Mouse (Mus musculus): ENCODE measurements around the gene Camta1. TPM values are rescaled to one million over a fixed set of nuclear protein-coding genes. Genes with fewer than 3 reads are reported as not detected.

Gene Camta1
- total RNA-seq, 1 experiment, result 9.3 TPM

GRCm38 (mm10) chr4:151756400-151756799, 105.3 kb downstream of the Camta1 start:
- H3K9me3 ChIP-seq (ENCODE audit: control insufficient read depth, insufficient read depth, low read depth, low read length), result no peaks in the 10 kb centered on the region
- no peak for TF ChIP-seq CHD2 (IDR thresholded peaks at IDR 0.05; ENCODE audit: low read depth, low read length)
- TF ChIP-seq ZNF384 (IDR thresholded peaks at IDR 0.05; ENCODE audit: low read depth, low read length), result no peak
- TF ChIP-seq MAFK (IDR thresholded peaks at IDR 0.05; ENCODE audit: insufficient read depth, low read depth, low read length), result no peak
- TF ChIP-seq ZC3H11A (IDR thresholded peaks at IDR 0.05; ENCODE audit: borderline replicate concordance, low read depth, low read length), result no peak
- no peak for TF ChIP-seq HCFC1 (IDR thresholded peaks at IDR 0.05; ENCODE audit: borderline replicate concordance, insufficient read depth, low read length)
- H3K9ac ChIP-seq (ENCODE audit: insufficient read depth, low read depth, low read length, poor library complexity, severe bottlenecking), result no peak overlapping the region
- H3K4me3 ChIP-seq (ENCODE audit: insufficient read depth in 1 of 2, low read depth in 1 of 2, low read length in 2 of 2, poor library complexity in 1 of 2, severe bottlenecking in 1 of 2), result no peak overlapping the region
- in situ Hi-C loops (cut with MboI; ENCODE audit: low sequenced_read_pairs in 2 of 2, unreplicated experiment in 2 of 2), result no loop called here
- H3K4me1 ChIP-seq (ENCODE audit: control insufficient read depth in 2 of 2, insufficient read depth in 2 of 2, low read length in 2 of 2, poor library complexity in 1 of 2), result 0 out of 4 replicates have a peak, but pooled peaks cover 0 to 5% of the 10 kb centered on the region in 2 experiments
- no peaks in the 10 kb centered on the region for H3K36me3 ChIP-seq (ENCODE audit: control insufficient read depth, insufficient read depth, low read length, poor library complexity, severe bottlenecking)
- no peak overlapping the region for H3K27ac ChIP-seq (ENCODE audit: insufficient read depth, low read depth, low read length, poor library complexity, severe bottlenecking)
- DNase-seq (ENCODE audit: low read depth, low spot score), result no peak

GRCm38 (mm10) chr4:151753231-151753630, 108.4 kb downstream of the Camta1 start:
- 0 out of 4 replicates have a peak, but pooled peaks cover 0 to 5% of the 10 kb centered on the region in 2 experiments for H3K4me1 ChIP-seq (ENCODE audit: control insufficient read depth in 2 of 2, insufficient read depth in 2 of 2, low read length in 2 of 2, poor library complexity in 1 of 2)
- in situ Hi-C loops (cut with MboI; ENCODE audit: low sequenced_read_pairs in 2 of 2, unreplicated experiment in 2 of 2), result no loop called here
- no peaks in the 10 kb centered on the region for H3K36me3 ChIP-seq (ENCODE audit: control insufficient read depth, insufficient read depth, low read length, poor library complexity, severe bottlenecking)
- TF ChIP-seq CHD2 (IDR thresholded peaks at IDR 0.05; ENCODE audit: low read depth, low read length) (no peak), MAFK (IDR thresholded peaks at IDR 0.05; ENCODE audit: insufficient read depth, low read depth, low read length) (no peak), ZC3H11A (IDR thresholded peaks at IDR 0.05; ENCODE audit: borderline replicate concordance, low read depth, low read length) (no peak), ZNF384 (IDR thresholded peaks at IDR 0.05; ENCODE audit: low read depth, low read length) (no peak), HCFC1 (IDR thresholded peaks at IDR 0.05; ENCODE audit: borderline replicate concordance, insufficient read depth, low read length) (no peak)
- H3K4me3 ChIP-seq (ENCODE audit: insufficient read depth in 1 of 2, low read depth in 1 of 2, low read length in 2 of 2, poor library complexity in 1 of 2, severe bottlenecking in 1 of 2), result no peak overlapping the region
- no peak overlapping the region for H3K27ac ChIP-seq (ENCODE audit: insufficient read depth, low read depth, low read length, poor library complexity, severe bottlenecking)
- no peak overlapping the region for H3K9ac ChIP-seq (ENCODE audit: insufficient read depth, low read depth, low read length, poor library complexity, severe bottlenecking)
- no peaks in the 10 kb centered on the region for H3K9me3 ChIP-seq (ENCODE audit: control insufficient read depth, insufficient read depth, low read depth, low read length)
- DNase-seq (ENCODE audit: low read depth, low spot score), result no peak

DNA sequence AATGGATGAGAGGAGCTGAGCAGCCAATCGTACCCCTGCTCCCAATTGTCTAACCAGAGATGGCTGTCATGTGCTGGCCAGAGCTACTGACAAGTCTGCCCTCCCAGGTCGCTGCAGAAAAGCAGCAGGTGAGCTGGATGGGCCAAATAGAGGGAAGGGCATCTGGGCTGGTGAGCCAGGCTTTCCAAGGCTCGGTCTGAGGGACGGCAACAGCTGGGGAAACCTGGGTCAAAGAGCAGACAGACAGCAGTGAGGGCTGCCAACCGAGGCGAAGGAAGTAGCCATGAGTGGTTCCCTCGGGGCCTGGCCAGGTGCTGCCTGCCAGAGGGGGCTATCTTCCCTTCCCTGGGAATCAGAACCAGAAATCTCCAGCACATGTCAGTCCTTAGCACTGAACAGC, 109.1 kb downstream of the Camta1 start:
- TF ChIP-seq HCFC1 (IDR thresholded peaks at IDR 0.05; ENCODE audit: borderline replicate concordance, insufficient read depth, low read length) (no peak), ZNF384 (IDR thresholded peaks at IDR 0.05; ENCODE audit: low read depth, low read length) (no peak)
- Histone ChIP-seq H3K9me3 (ENCODE audit: control insufficient read depth, insufficient read depth, low read depth, low read length) (no peaks in the 10 kb centered on the region), H3K27ac (ENCODE audit: insufficient read depth, low read depth, low read length, poor library complexity, severe bottlenecking) (no peak overlapping the region; the same call in 1 of the 2 replicates), H3K4me3 (ENCODE audit: insufficient read depth in 1 of 2, low read depth in 1 of 2, low read length in 2 of 2, poor library complexity in 1 of 2, severe bottlenecking in 1 of 2) (no peak overlapping the region), H3K4me1 (ENCODE audit: control insufficient read depth in 2 of 2, insufficient read depth in 2 of 2, low read length in 2 of 2, poor library complexity in 1 of 2) (0 out of 4 replicates have a peak, but pooled peaks cover 0 to 5% of the 10 kb centered on the region in 2 experiments), H3K36me3 (ENCODE audit: control insufficient read depth, insufficient read depth, low read length, poor library complexity, severe bottlenecking) (no peaks in the 10 kb centered on the region), H3K9ac (ENCODE audit: insufficient read depth, low read depth, low read length, poor library complexity, severe bottlenecking) (no peak overlapping the region)
- in situ Hi-C loops (cut with MboI; ENCODE audit: low sequenced_read_pairs in 2 of 2, unreplicated experiment in 2 of 2), result no loop called here
- no peak for DNase-seq (ENCODE audit: low read depth, low spot score)

DNA sequence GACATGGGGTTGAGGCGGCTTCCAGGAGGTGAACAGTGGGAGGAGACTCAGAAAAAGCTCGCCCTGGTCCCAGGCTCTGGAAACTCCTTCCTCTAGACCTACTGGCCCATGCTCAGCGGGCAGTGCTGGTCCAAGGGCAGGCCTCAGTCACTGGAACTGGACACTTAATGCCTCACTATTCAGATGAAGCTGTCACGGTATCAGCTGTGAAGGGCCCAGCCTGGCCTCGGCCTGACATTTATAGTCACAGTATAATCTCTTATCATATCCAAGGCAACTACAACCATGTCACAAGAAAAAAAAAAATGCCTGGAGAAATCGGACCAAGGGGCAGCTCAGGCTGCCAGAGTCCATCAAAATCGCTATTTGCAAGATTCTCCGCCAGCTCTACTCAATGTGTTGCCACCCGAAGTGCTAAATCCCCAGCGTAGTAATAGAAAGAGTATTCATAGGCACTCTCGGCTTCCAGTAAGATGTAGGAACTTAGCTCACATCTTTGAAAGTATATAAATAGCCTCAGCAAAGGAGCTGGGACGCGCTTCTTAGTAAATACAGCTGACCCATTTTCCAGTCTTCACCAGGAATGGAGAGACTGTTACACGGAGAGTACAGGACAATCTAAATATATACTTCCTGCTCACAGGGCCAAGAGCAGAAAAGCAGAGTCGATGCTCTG, 110.3 kb downstream of the Camta1 start:
- H3K27ac ChIP-seq (ENCODE audit: insufficient read depth, low read depth, low read length, poor library complexity, severe bottlenecking), result no peak overlapping the region
- DNase-seq (ENCODE audit: low read depth, low spot score), result no peak
- in situ Hi-C loops (cut with MboI; ENCODE audit: low sequenced_read_pairs in 2 of 2, unreplicated experiment in 2 of 2), result no loop called here
- no peaks in the 10 kb centered on the region for H3K36me3 ChIP-seq (ENCODE audit: control insufficient read depth, insufficient read depth, low read length, poor library complexity, severe bottlenecking)
- no peak for TF ChIP-seq CHD2 (IDR thresholded peaks at IDR 0.05; ENCODE audit: low read depth, low read length)
- TF ChIP-seq ZC3H11A (IDR thresholded peaks at IDR 0.05; ENCODE audit: borderline replicate concordance, low read depth, low read length), result no peak
- no peak for TF ChIP-seq ZNF384 (IDR thresholded peaks at IDR 0.05; ENCODE audit: low read depth, low read length)
- TF ChIP-seq MAFK (IDR thresholded peaks at IDR 0.05; ENCODE audit: insufficient read depth, low read depth, low read length), result no peak
- TF ChIP-seq HCFC1 (IDR thresholded peaks at IDR 0.05; ENCODE audit: borderline replicate concordance, insufficient read depth, low read length), result no peak
- H3K9ac ChIP-seq (ENCODE audit: insufficient read depth, low read depth, low read length, poor library complexity, severe bottlenecking), result no peak overlapping the region
- H3K4me1 ChIP-seq (ENCODE audit: control insufficient read depth in 2 of 2, insufficient read depth in 2 of 2, low read length in 2 of 2, poor library complexity in 1 of 2), result 0 out of 4 replicates have a peak, but pooled peaks cover 0 to 2% of the 10 kb centered on the region in 2 experiments
- no peak overlapping the region for H3K4me3 ChIP-seq (ENCODE audit: insufficient read depth in 1 of 2, low read depth in 1 of 2, low read length in 2 of 2, poor library complexity in 1 of 2, severe bottlenecking in 1 of 2)
- no peaks in the 10 kb centered on the region for H3K9me3 ChIP-seq (ENCODE audit: control insufficient read depth, insufficient read depth, low read depth, low read length)

Data from ES-E14 (cell line).